Mouse (Mus musculus) forelimb bud, embryonic 11.5 days (tissue): ENCODE results near the gene Nkx2-3.

Source experiments
- DNase-seq: peaks from one replicate; pipeline ENCODE4 v3.0.0-alpha.2; 2012; ENCODE audit warnings: low read depth, low spot score

The Nkx2-3 gene

DNA sequence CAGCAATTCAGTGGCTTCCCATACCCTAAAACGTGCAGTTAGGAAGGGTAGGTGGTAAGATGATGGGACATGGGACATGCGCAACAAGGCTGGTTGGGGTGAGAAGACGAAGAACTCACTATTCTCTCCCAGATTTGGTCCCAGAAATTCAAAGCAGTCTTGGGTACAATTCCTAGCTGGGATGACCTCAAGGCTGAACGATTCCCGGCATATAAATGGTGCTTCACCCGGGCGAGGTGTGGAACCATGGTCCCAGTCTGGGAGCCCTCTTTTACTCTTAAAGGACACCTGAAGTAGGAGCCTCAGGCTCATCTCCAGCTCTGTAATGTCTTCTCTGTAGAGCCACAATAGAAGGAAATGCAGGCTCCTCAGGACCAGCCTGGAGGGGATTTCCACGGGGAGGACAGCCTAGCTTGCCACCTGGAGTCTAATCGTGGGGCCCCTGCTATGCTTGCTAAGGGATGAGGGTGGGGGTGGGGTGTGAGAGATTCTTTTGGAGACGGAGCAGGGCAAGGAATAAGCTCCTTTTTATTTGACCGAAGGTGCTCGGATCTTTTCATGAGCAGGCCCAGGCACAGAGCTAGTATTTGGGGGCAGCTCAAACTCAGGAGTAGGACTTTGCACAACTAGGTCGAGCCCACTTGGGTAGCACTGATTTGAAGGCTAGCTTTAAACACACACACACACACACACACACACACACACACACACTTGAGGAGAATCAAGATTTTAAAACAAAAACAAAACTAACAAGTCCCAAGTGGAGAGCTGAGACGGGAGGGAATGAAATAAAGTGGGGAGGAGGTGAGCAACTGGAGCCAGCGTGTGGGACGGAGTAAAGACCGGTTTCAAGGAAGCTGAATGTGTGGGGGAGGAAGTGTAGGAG lies 6.2 kb upstream of the Nkx2-3 start:
- no peak for DNase-seq

DNA sequence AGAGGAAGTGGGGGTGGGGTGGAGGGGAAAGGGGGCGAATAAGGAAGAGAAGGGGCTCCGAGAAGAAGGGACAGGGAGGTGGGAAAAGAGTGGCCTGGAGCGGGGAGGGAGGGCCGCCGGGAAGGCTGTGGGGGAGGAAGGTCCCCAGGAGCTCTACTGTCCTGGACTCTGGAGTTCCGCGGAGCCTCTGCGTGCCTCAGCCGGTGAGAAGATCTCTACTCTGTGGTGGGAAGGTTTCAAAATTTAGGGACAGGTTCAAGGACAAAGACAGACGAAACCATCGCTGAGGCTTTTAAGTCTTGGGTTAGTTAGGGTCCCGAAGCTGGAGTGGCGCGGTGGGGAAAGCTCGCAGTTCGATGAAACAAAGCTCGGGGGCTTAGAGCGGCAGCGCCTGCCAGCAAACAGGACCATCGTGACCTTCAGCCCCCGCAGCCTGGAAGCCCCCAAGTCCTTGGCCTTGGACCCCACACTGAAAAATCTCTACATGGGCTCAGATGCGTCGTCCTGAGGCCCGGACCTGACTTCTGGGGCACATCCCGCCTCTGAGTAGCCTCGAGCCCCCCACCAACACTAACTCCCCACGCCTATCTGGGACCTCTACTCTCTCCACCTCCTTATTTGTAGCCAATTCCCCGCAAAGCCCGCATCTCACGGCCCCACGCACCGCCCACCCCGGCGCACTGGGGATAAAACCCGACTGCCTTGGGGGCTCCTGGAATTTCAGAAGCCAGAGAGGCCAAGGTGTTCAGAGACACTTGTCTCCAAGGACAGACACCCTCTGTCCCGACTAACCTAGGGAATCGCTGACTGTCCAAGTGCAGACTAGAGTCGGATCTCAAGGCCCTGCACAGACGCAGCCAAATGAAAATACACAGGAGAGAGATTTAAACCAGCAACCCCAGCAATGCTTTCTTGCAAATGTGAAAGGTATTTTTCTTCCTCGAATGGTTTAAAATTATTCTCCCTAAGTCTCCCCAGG lies 5.3 kb upstream of the Nkx2-3 start:
- no peak for DNase-seq

DNA sequence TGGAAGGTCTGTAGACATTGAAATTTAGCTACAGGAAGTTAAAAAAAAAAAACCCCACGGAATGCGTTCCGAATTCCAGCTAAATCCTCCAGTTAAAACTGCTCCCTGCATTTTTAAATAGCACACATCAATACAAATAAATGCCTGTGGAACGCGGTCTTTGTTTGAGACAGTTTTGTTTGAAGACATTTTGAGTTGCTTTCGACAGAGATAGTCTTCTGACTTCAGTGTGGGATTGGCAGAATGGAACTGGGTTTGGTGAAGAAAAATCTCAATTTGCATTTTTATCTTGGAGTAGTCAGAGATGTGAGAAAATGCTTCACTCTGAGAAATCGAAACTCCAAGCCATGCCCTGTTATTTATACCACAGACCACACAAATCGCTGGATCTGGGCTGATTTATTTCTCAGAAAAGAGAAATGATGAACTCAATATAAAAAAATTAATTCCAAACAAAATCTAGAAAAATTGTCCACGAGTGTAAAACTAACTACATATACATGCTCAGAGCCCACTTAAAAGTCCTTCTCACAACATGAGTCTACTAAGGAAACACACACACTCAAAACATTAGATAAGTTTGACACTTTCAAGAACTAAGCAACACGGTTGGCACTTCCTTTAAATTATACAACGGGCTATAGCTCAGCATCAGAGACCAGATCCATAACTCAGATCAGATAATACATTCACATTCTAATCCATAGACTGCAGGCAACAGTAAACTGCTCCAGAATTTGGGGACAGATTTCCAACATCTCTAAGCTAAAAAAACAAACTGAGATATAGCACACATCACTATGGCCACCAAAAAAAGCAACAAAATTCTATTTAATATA lies 4.1 kb upstream of the Nkx2-3 start:
- DNase-seq = no peak

DNA sequence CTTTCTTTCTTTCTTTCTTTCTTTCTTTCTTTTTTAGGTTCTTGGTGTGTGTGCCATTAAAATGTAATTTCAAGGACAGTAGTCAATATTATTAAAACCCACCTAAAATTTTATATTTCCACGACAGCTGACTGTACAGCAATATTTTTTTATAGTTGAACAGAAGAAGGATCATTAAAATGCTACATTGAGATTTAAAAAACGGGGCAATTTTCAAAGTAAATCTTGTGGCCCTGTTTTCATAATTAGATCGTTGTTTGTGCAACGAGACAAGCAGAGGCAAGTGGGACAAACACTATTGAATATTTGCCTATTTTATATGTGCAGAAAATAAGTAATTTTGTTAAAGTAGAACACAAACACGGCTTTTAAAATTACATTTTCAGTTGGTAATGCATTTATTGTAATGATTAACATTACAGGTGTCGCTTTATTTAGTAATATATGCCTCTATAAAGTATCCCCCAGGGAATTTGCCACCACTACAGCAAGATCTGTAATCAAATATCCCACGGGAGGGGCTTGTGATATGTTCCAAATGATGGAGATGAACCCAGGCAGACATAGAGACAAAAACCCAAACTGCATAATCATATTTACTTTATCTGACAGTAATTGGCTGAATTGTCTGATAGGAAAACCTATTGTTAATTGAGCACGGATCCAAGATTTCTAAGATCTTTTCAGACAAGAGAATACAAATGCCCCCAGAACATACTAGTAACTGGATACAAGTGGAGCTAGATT lies 3.2 kb upstream of the Nkx2-3 start:
- DNase-seq = no peak

DNA sequence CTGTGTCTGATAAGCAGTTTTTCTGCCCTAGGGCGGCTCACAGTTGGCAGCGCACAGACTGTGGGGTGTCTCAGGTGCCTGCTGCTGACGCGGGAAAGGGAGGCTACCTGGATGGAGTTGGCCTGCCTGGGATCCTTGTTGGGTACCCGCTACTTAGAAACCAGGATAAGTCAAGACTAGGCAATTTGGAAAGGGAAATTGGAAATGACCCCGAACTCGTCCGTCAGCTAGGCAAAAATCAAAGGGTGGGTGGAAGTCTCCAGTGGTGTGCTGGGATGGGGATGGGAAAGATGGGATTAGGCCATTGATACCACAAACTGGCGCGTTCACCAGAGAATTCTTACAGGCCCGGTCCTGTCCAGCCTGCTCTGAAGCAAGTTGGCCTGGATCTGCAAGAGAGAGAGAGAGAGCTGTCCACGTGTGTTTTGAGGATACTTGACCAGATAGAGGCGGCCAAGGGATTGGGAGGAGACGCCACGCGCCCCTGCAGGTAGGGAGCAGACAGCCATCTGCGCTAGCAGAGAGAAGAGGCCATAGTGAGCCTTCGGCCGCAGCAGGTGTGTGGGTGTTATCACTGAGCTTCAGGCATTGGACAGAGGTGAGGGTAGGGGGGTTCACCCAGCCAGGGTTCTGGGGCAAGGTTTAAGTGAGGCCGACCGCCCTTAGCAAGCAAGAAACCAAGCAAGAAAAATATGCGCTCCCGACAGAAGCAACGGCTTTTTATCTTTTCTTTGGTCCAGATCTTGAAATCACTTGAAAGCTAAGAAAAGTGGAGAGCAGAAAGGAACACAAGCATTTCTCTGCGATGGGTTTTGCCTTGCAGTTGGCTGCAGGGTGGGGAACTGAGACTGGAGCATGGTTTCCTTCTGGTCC lies 2.4 kb upstream of the Nkx2-3 start:
- DNase-seq = no peak

DNA sequence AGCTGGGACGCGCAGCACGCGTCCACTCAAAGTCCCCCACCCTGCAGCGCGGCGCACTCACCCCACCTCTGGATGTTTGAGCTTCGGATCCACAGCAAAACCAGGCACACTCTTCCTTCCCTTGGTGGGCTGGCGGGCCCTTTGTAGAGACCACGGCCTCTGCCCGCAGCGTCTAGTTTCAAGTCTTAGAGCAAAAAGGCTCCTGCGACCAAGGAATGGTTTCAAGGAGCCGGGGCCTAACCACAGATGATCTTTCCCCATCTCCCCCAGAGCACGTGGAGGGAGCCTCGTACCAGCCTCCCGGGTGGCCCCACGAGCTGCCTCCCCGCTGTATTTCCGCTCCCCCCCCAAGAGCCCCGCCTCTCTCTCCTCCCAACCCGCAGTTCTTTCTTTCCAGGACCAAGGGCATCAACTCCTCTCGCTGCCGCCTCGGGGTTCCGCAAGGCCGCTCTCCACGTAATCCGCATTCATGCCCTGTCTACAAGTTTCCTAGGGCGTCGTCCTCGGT lies 1.7 kb upstream of the Nkx2-3 start:
- DNase-seq = no peak

DNA sequence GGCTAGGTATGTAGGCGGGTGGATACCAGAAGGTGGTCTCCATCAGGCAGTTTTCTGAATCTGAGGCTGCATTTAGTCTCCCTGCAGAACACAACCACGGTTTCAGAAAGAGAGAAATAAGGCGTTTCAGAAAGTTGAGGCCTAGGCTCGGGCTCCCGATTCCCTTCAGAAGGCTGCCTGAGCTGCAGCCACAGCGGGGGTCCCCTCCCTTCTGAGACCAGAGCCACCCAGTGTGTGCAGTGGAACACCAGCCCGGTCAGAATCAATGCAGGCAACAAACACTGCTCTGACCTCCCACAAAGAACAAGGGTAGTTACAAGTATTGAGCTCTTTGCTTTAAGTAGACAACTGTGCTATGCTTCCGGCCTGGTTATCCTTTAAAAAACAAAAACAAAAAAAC lies 1.0 kb upstream of the Nkx2-3 start:
- DNase-seq = no peak

DNA sequence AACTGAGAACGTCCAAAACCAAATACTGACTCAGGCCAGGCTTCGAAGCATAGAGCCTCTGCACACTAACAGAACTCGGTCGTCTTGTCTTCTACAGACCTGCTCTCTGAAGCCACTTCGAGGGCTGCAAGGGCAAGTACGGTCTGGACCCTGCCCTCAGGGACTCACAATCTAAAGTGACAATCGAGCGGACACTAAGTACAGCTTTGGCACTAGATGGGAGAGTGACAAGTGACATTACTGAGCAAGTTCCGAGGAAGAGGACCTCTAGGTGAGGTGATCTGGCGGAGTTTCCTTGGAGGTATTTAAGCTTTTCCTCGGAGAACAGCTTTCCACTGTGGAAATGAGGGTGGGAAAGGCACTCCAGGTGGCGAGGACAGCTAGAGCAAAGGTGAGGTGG lies 564 bp upstream of the Nkx2-3 start:
- no peak for DNase-seq

DNA sequence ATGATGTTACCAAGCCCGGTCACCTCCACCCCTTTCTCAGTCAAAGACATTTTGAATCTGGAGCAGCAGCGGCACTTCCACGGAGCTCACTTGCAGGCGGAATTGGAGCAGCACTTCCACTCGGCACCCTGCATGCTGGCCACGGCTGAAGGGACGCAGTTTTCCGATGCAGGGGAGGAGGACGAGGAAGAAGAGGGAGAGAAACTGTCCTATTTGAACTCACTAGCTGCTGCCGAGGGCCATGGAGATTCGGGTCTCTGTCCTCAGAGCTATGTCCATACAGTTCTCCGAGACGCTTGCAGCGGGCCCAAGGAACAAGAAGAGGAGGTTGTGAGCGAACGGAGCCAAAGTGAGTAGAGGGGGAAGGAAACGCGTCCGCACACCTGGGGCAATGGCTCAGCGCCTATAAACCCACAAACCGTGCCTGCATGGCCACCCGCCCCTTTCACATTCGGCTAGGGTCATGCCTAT lies 411 bp downstream of the Nkx2-3 start:
- no peak for DNase-seq

DNA sequence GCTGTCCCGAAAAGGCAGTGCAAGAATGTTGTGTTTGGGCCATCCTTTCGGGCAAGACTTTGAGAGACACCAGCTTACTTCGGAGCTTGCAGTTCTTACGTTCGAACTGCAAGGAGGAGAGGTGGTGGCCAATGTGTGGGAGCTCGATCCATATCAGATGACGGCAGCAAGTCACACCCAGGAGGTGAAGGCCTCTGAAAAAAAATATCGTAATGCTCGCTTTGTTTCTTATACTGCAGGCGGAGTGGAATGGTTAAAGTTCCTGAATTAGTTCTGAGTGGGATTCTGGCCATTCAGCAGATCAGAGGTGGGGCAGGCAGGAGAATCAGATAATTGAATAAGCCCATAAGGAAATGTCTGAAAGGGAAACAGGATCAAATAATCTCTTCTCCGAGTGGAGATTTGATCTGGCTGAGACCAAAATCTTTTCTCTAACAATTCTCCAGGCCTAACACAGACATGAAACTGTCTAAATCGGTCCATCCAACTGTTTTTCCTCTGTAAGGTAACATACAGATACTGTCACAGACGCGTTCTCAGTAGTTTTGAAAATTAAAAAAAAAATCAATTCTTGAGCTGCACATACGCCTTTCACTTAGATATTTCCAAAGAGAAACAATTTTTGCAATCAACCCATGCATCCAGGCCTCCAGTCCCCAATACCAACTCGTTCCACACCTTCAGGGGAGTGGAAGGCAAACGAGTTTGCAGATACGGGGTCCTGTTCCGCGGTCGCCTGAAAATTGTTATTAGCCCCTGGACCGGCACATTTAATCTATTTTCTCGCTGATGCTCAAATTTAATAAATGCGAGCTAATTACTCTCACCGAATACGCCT lies 1.4 kb downstream of the Nkx2-3 start:
- DNase-seq = no peak

DNA sequence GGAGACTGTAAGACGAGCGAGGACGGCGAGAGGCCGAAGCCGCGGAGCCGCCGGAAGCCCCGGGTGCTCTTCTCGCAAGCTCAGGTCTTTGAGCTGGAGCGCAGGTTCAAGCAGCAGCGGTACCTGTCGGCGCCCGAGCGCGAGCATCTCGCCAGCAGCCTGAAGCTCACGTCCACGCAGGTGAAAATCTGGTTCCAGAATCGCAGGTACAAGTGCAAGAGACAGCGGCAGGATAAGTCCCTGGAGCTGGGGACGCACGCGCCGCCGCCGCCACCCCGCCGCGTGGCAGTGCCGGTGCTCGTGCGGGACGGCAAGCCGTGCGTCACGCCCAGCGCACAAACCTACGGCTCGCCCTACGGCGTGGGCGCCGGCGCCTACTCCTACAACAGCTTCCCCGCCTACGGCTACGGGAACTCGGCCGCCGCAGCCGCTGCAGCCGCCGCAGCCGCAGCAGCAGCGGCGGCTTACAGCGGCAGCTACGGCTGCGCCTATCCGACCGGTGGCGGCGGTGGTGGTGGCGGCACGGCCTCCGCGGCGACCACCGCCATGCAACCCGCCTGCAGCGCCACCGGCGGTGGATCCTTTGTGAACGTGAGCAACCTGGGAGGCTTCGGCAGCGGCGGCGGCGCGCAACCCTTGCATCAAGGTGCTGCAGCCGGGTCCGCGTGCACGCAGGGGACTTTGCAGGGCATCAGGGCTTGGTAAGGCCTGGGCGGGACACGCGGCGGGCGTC lies 2.4 kb downstream of the Nkx2-3 start:
- DNase-seq = no peak

DNA sequence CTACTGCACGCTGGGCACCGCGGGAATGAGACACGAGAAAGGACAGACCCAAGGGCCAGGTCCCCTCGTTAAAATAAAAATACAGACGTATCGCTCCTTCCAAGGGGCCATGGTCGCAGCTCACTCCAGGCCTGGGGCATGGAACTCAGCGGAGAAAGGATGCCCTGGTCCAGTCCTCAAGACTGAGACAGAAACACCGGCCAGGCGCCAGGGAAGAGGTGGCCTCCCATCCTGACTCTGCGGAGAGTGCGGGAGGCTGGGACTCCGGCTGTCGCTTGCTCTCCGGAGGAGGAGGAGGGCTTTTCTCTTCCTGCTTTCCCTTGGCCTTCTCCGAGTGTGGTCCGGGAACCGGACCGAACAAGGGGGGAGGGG lies 2.9 kb downstream of the Nkx2-3 start:
- no peak for DNase-seq

DNA sequence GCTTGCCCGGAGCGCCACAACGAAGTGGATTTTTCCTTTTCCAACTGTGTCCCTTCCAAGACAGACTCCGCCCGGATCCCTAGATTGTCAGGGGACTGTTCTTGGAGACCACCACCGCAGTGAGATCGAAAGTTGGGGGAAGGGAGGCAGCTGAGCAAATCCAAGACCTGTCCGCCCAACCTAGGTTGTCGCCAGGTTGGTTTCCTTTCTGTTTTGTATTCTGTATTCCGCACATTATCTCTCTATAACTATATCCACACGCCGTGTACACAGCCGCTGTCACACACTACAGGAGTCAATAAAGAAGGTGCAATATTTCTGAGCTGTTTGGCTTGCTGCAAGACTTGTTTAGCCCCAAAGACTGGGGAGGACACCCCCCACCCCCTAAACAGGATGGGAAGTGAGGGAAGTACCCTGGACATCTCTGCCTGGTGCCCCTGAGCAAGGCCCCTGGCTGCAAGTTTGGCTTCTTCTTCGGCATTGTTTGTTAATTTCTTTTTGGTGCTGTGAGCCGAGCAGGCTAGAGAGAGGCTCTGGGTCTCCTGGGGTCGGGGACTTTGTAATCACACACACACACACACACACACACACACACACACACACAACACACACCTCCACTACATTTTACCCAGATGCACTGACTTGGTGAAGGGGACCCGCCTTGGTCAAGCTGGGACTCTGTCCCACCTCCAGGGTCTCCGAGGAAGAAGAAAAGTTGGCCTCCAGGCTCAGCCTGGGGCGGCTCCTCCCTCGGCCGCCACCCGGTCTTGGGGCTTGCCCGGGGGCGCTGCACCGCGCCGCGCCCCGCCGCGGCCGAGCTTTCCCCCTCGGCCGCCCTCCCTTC lies 3.7 kb downstream of the Nkx2-3 start:
- no peak for DNase-seq

DNA sequence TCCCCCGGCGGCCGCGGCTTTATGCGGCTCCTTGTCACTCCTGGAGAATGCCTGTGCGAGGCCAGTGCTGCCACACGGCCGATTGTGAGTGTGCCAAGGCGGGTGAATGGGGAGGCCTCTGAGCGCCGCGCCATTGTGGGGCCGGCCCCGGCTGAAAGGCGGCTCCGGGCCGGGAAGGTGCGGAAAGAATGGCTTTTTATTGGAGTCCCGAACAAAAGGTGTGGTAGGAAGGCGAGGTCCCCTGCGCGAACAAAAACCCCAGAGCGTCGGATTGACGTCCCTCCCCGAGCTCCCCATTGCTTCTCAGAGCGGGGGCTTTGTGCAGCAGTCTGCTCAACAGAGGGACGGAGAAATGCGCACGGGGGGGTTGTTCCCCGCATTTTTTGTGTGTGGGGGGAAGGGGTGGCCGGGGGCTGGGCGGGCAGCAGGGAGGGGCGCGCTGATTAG lies 4.3 kb downstream of the Nkx2-3 start:
- DNase-seq = no peak

DNA sequence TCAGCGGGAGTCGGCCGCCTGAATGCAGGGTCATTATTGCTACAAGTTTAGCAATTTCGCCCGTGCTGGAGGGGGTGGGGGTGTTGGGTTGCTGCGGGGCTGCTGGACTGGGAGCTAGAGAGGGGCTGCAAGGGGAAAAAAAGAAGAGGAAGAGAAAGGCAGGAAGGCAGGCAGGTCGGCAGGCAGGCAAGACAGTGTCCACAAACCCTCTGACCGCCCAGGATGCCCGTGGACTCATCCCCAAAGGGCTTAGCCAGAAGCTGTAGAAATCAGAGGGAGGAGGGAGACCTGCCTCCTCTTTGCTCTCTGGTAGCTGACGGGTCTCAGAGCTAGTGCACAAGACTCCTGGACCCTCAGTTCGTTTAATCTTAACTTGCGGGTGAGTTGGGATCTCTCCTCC lies 4.8 kb downstream of the Nkx2-3 start:
- no peak for DNase-seq

DNA sequence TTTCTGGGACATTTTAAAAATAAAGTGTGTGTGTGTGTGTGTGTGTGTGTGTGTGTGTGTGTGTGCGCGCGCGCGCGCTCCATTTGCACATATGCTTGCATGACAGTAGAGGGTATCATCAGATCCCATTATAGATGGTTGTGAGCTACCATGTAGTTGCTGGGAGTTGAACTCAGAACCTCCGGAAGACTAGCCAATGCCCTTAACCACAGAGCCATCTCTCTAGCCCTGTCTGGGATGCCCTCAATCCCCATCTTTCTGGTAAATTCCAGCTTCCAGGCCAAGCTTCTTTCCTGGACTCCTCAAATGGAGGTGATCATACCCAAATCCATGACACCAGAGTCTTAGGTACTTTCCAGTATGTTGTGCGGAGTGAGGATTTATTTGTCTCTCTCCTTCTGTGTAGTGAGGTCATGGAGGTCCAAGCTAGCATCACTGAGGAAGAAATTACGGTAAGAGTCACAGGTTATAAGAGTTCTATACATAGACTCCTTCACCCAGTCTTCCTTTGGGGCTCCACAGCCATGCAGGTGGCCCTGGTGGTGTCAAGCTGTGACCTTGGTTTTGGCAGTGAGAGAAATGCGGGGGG lies 5.7 kb downstream of the Nkx2-3 start:
- DNase-seq = no peak
